ENCODE assay signal across 27 mouse cellular contexts in genomic region chr9:21841340-21841739, GRCm38 (mm10). TPM values are rescaled to one million over a fixed set of nuclear protein-coding genes. Genes with fewer than 3 reads are reported as not detected.
DNase-seq lines count a peak whose midpoint lies in the region; ATAC-seq and TF ChIP-seq lines count a peak whose summit lies in the region.
"Had no signal": no experiment of that assay in that cellular context is flagged by ENCODE, and none has a peak within 500 bp of the region (broad histone marks: within the 10 kb centered on the region; RNA-seq: fewer than 3 reads in every experiment).

No protein-coding gene starts in this region.

- no peak for TF ChIP-seq CTCF in gastrocnemius, adult 2 months (IDR thresholded peaks at IDR 0.05)
- no peak for TF ChIP-seq CTCF in heart, adult 2 months (IDR thresholded peaks at IDR 0.05)

- H3K27me3 ChIP-seq in heart, adult 2 months (ENCODE audit: control insufficient read depth, insufficient read depth, low read length), result no peaks in the 10 kb centered on the region
- H3K27me3 ChIP-seq in limb, embryonic 15.5 days, result no peaks in the 10 kb centered on the region
- no peaks in the 10 kb centered on the region for H3K27me3 ChIP-seq in limb, embryonic 10.5 days (ENCODE audit: low read depth, poor library complexity, severe bottlenecking)
- no peaks in the 10 kb centered on the region for H3K27me3 ChIP-seq in embryonic facial prominence, embryonic 15.5 days
- H3K27me3 ChIP-seq in liver, embryonic 11.5 days (replicated peaks; ENCODE audit: control insufficient read depth, insufficient read depth, low read length), result no peaks in the 10 kb centered on the region
- H3K27me3 ChIP-seq: embryonic facial prominence, embryonic 13.5 days; forebrain, embryonic 12.5 days; Patski had no signal

- no peak for ATAC-seq in limb, embryonic 15.5 days (ENCODE audit: insufficient number of reproducible peaks, low FRiP score, low TSS enrichment, low read depth)
- no peak for ATAC-seq in embryonic facial prominence, embryonic 15.5 days (ENCODE audit: insufficient number of reproducible peaks, low FRiP score, low TSS enrichment, low read depth)
- no peak for ATAC-seq in liver, embryonic 11.5 days (replicated peaks; ENCODE audit: low FRiP score)
- ATAC-seq: activated CD4-positive, CD25-positive, alpha-beta regulatory T cell, adult 4 months; forebrain, embryonic 14.5 days; forebrain, embryonic 16.5 days; Patski had no signal

- no peak for DNase-seq in gastrocnemius, adult 2 months
- DNase-seq in gastrocnemius, postnatal 10 days, result no peak
- DNase-seq in heart, adult 2 months, result peak in 1 of 2 experiments; percentile 16
- no peak for DNase-seq in heart, postnatal 25 days (ENCODE audit: low spot score)
- DNase-seq in limb, embryonic 10.5 days (ENCODE audit: low spot score), result no peak
- DNase-seq in liver, embryonic 11.5 days (ENCODE audit: low spot score), result no peak
- DNase-seq: adrenal gland, adult 8-10 months; adrenal gland, postnatal 14 days; adrenal gland, postnatal 36 days; cerebellum, adult 11-12 months; cerebellum, adult 2 months; cerebellum, adult 9-10 months; cerebellum, postnatal 10 days; cerebellum, postnatal 25 days had no signal

- H3K27ac ChIP-seq in gastrocnemius, adult 2 months, result peak overlapping the region; percentile 59; the same call in 1 of the 2 replicates
- peak overlapping the region; percentile 59 for H3K27ac ChIP-seq in heart, adult 2 months
- peak overlapping the region; percentile 43 for H3K27ac ChIP-seq in limb, embryonic 15.5 days
- no peak overlapping the region; the same call in 1 of the 2 replicates for H3K27ac ChIP-seq in limb, embryonic 10.5 days
- H3K27ac ChIP-seq in embryonic facial prominence, embryonic 15.5 days (replicated peaks), result 0 out of 2 replicates have a peak overlapping the region, but pooled peaks have one; percentile 48
- no peak overlapping the region for H3K27ac ChIP-seq in liver, embryonic 11.5 days (ENCODE audit: low read depth, low read length)
- H3K27ac ChIP-seq: embryonic facial prominence, embryonic 13.5 days; forebrain, embryonic 10.5 days; forebrain, embryonic 12.5 days had no signal

- no peaks in the 10 kb centered on the region for H3K79me2 ChIP-seq in heart, adult 2 months (replicated peaks; ENCODE audit: control insufficient read depth, insufficient read depth, low read length)

- H3K4me2 ChIP-seq in limb, embryonic 15.5 days, result no peak overlapping the region
- no peak overlapping the region for H3K4me2 ChIP-seq in embryonic facial prominence, embryonic 15.5 days (replicated peaks)
- H3K4me2 ChIP-seq in liver, embryonic 11.5 days, result no peak overlapping the region
- H3K4me2 ChIP-seq: embryonic facial prominence, embryonic 13.5 days; forebrain, embryonic 12.5 days had no signal

- no peak overlapping the region for H3K9ac ChIP-seq in heart, adult 2 months (ENCODE audit: low read depth, low read length)
- no peak overlapping the region for H3K9ac ChIP-seq in limb, embryonic 15.5 days
- no peak overlapping the region for H3K9ac ChIP-seq in embryonic facial prominence, embryonic 15.5 days
- no peak overlapping the region for H3K9ac ChIP-seq in liver, embryonic 11.5 days (ENCODE audit: low read depth, low read length)
- H3K9ac ChIP-seq: embryonic facial prominence, embryonic 13.5 days; forebrain, embryonic 12.5 days had no signal

- H3K4me1 ChIP-seq in heart, adult 2 months (ENCODE audit: control insufficient read depth, insufficient read depth, low read length), result peaks cover 16% of the 10 kb centered on the region
- H3K4me1 ChIP-seq in limb, embryonic 15.5 days, result peaks cover 26% of the 10 kb centered on the region
- H3K4me1 ChIP-seq in limb, embryonic 10.5 days, result peaks cover 40% of the 10 kb centered on the region
- peaks cover 21% of the 10 kb centered on the region for H3K4me1 ChIP-seq in embryonic facial prominence, embryonic 15.5 days
- peaks cover 6% of the 10 kb centered on the region for H3K4me1 ChIP-seq in liver, embryonic 11.5 days (replicated peaks; ENCODE audit: control insufficient read depth, insufficient read depth, low read length)
- H3K4me1 ChIP-seq: forebrain, embryonic 12.5 days had no signal

- no peak overlapping the region for H3K4me3 ChIP-seq in gastrocnemius, adult 2 months
- no peak overlapping the region for H3K4me3 ChIP-seq in heart, adult 2 months
- no peak overlapping the region for H3K4me3 ChIP-seq in limb, embryonic 15.5 days
- no peak overlapping the region for H3K4me3 ChIP-seq in limb, embryonic 10.5 days
- no peak overlapping the region for H3K4me3 ChIP-seq in embryonic facial prominence, embryonic 15.5 days (replicated peaks)
- H3K4me3 ChIP-seq in liver, embryonic 11.5 days (ENCODE audit: low read depth, low read length), result no peak overlapping the region
- H3K4me3 ChIP-seq: embryonic facial prominence, embryonic 13.5 days; erythroblast, embryonic 14.5 days; forebrain, embryonic 10.5 days; forebrain, embryonic 12.5 days had no signal

- no peak for TF ChIP-seq POLR2A in heart, adult 2 months (IDR thresholded peaks at IDR 0.05; ENCODE audit: insufficient read depth, low read depth, low read length)

- peaks cover 24% of the 10 kb centered on the region for H3K36me3 ChIP-seq in heart, adult 2 months (ENCODE audit: control insufficient read depth, insufficient read depth, low read length)
- peaks cover 71% of the 10 kb centered on the region for H3K36me3 ChIP-seq in limb, embryonic 15.5 days
- H3K36me3 ChIP-seq in limb, embryonic 10.5 days, result peaks cover 98% of the 10 kb centered on the region
- peaks cover 58% of the 10 kb centered on the region for H3K36me3 ChIP-seq in embryonic facial prominence, embryonic 15.5 days
- H3K36me3 ChIP-seq in liver, embryonic 11.5 days (ENCODE audit: control insufficient read depth, insufficient read depth, low read length), result peaks cover 24% of the 10 kb centered on the region

- intact Hi-C loops in gastrocnemius, adult 2 months (cut with DNase I), result no loop called here
- intact Hi-C loops in heart, adult 2 months (cut with DNase I), result no loop called here
- intact Hi-C loops in heart, postnatal 25 days (cut with DNase I), result no loop called here

- H3K9me3 ChIP-seq in limb, embryonic 15.5 days, result no peaks in the 10 kb centered on the region
- H3K9me3 ChIP-seq in limb, embryonic 10.5 days (replicated peaks), result no peaks in the 10 kb centered on the region
- H3K9me3 ChIP-seq in embryonic facial prominence, embryonic 15.5 days (replicated peaks), result no peaks in the 10 kb centered on the region
- H3K9me3 ChIP-seq in liver, embryonic 11.5 days (ENCODE audit: control insufficient read depth, low read length), result no peaks in the 10 kb centered on the region
- H3K9me3 ChIP-seq: embryonic facial prominence, embryonic 13.5 days; forebrain, embryonic 10.5 days; forebrain, embryonic 12.5 days; G1E had no signal

- 84% methylated on average over 6 of the region's 6 CpGs for WGBS in heart, adult 2 months
- 91% methylated on average over 6 of the region's 6 CpGs for WGBS in limb, embryonic 15.5 days
- WGBS in limb, embryonic 10.5 days, result 95% methylated on average over 6 of the region's 6 CpGs
- 93% methylated on average over 6 of the region's 6 CpGs for WGBS in embryonic facial prominence, embryonic 15.5 days
- 91% methylated on average over 6 of the region's 6 CpGs for WGBS in liver, embryonic 11.5 days

- no peak for TF ChIP-seq EP300 in heart, adult 2 months (IDR thresholded peaks at IDR 0.05; ENCODE audit: insufficient read depth, low read depth, low read length)

RNA-seq across cellular contexts. Expression of gene Angptl8, which starts 6.0 kb away (rescaled TPM):
- not detected for total RNA-seq in gastrocnemius, adult 2 months (2021)
- under 1 TPM in 1 of 2 experiments, not detected in 1; 0.43 TPM for total RNA-seq in gastrocnemius, postnatal 10 days (2021)
- total RNA-seq in heart, adult 2 months (2021), result not detected
- polyA plus RNA-seq in heart, adult 2 months (2012; rRNA removed), result 0.41 and 2.4 TPM in 2 replicates
- total RNA-seq in heart, postnatal 25 days (2021), result not detected
- polyA plus RNA-seq in limb, embryonic 15.5 days (2015; fragmentation: Nextera tagmentation; extraction: Ambion mirVana), result 0.64 and 0.70 TPM in 2 replicates
- polyA plus RNA-seq in limb, embryonic 10.5 days (2016; fragmentation: Nextera tagmentation; extraction: Ambion mirVana), result 1.2 and 1.6 TPM in 2 replicates
- polyA plus RNA-seq in embryonic facial prominence, embryonic 15.5 days (2015; fragmentation: Nextera tagmentation; extraction: Ambion mirVana), result 0.84 and 1.2 TPM in 2 replicates
- polyA plus RNA-seq in liver, embryonic 11.5 days (2014; fragmentation: Nextera tagmentation; extraction: Ambion mirVana), result 16.1 and 17.4 TPM in 2 replicates
- total RNA-seq: G1E had no signal
- polyA plus RNA-seq: activated CD4-positive, CD25-positive, alpha-beta regulatory T cell, adult 4 months; cerebellum, adult 2 months; cortical plate, adult 2 months; embryonic facial prominence, embryonic 11.5 days; forebrain, embryonic 14.5 days; G1E had no signal

RNA-seq across cellular contexts. Expression of gene Dock6, which starts 11.1 kb away (rescaled TPM):
- total RNA-seq in gastrocnemius, adult 2 months (2021), result 10 to 100 TPM in 1 of 2 experiments, 1 to 10 TPM in 1; 9.4 to 10.5 TPM
- 10 to 100 TPM; 26.9 to 32.9 TPM for total RNA-seq in gastrocnemius, postnatal 10 days (2021)
- total RNA-seq in heart, adult 2 months (2021), result 10 to 100 TPM; 25.9 to 33.8 TPM
- 87.9 and 92.7 TPM in 2 replicates for polyA plus RNA-seq in heart, adult 2 months (2012; rRNA removed)
- 10 to 100 TPM; 34.9 to 36.9 TPM for total RNA-seq in heart, postnatal 25 days (2021)
- 38.1 and 41.0 TPM in 2 replicates for polyA plus RNA-seq in limb, embryonic 15.5 days (2015; fragmentation: Nextera tagmentation; extraction: Ambion mirVana)
- 46.0 and 52.0 TPM in 2 replicates for polyA plus RNA-seq in limb, embryonic 10.5 days (2016; fragmentation: Nextera tagmentation; extraction: Ambion mirVana)
- polyA plus RNA-seq in embryonic facial prominence, embryonic 15.5 days (2015; fragmentation: Nextera tagmentation; extraction: Ambion mirVana), result 34.5 and 37.7 TPM in 2 replicates
- 14.9 and 21.6 TPM in 2 replicates for polyA plus RNA-seq in liver, embryonic 11.5 days (2014; fragmentation: Nextera tagmentation; extraction: Ambion mirVana)

RNA-seq across cellular contexts. Expression of gene Kank2, which starts 42.8 kb away (rescaled TPM):
- 10 to 100 TPM; 11.5 to 16.6 TPM for total RNA-seq in gastrocnemius, adult 2 months (2021)
- 10 to 100 TPM; 27.4 to 31.6 TPM for total RNA-seq in gastrocnemius, postnatal 10 days (2021)
- 10 to 100 TPM; 57.3 to 62.9 TPM for total RNA-seq in heart, adult 2 months (2021)
- polyA plus RNA-seq in heart, adult 2 months (2012; rRNA removed), result 45.3 and 52.7 TPM in 2 replicates
- total RNA-seq in heart, postnatal 25 days (2021), result 10 to 100 TPM; 52.5 to 58.0 TPM
- 20.9 and 22.7 TPM in 2 replicates for polyA plus RNA-seq in limb, embryonic 15.5 days (2015; fragmentation: Nextera tagmentation; extraction: Ambion mirVana)
- polyA plus RNA-seq in limb, embryonic 10.5 days (2016; fragmentation: Nextera tagmentation; extraction: Ambion mirVana), result 22.7 and 24.2 TPM in 2 replicates
- 25.2 and 26.2 TPM in 2 replicates for polyA plus RNA-seq in embryonic facial prominence, embryonic 15.5 days (2015; fragmentation: Nextera tagmentation; extraction: Ambion mirVana)
- 4.7 and 6.7 TPM in 2 replicates for polyA plus RNA-seq in liver, embryonic 11.5 days (2014; fragmentation: Nextera tagmentation; extraction: Ambion mirVana)
- polyA plus RNA-seq: activated CD4-positive, CD25-positive, alpha-beta regulatory T cell, adult 4 months; G1E had no signal

Comparison
In these comparisons a context has a peak if more than half of its experiments do, and no peak if none do; other contexts are left out.
1. H3K27ac ChIP-seq: peak in gastrocnemius, adult 2 months (single experiment), heart, adult 2 months (single experiment), limb, embryonic 15.5 days (single experiment) and embryonic facial prominence, embryonic 15.5 days (single experiment); none in limb, embryonic 10.5 days (single experiment) and liver, embryonic 11.5 days (single experiment).